Mouse (Mus musculus): ENCODE measurements around the gene Acss3. TPM values are rescaled to one million over a fixed set of nuclear protein-coding genes. Genes with fewer than 3 reads are reported as not detected.

Acss3 gene
- total RNA-seq (2014; fragmentation: Nextera tagmentation) = not detected in 2 replicates
- total RNA-seq (2017) = not detected in 2 replicates

DNA sequence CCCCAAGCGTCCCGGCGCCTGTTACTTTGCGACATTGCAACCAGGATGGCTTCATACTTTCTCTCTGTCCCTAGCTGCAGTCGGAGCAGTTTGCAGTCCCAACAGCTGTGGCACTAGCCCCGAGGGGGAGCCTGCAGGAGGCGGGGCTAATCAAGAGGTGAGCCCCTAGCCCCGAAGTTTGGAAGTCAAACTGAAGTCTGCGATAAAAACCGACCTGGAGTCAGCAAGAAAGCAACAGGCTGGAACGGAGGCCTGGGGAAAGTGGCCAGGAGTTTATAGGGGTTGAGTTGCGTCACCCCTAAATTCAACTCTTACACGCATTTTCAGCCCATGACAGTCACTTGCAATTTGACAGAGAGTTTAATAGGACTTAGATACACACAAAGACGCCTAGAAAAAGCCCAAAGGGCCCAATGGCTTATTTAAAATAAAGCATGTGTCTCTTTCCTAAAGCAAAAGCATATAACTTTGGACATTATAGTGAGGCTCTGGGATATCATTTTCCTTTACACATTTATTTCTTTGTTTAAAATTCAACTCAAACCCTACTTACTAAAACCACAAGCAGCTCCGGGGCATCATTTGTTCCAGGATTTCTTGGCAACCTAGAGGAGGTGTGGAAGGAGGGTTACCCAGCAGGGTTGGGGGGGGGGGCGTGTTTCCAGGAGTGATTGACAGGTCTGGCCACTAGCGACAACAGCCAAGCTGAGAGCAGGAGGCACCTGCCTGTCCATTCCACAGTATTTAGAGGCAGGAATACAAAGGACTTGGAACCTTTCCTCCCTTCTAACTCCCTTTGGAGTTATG, at the start of gene Acss3:
Acss3 (minus strand) TSS at position 140 of the 807 bp plus-strand sequence.
- ATAC-seq (replicated peaks; ENCODE audit: poor library complexity, severe bottlenecking) = no peak

DNA sequence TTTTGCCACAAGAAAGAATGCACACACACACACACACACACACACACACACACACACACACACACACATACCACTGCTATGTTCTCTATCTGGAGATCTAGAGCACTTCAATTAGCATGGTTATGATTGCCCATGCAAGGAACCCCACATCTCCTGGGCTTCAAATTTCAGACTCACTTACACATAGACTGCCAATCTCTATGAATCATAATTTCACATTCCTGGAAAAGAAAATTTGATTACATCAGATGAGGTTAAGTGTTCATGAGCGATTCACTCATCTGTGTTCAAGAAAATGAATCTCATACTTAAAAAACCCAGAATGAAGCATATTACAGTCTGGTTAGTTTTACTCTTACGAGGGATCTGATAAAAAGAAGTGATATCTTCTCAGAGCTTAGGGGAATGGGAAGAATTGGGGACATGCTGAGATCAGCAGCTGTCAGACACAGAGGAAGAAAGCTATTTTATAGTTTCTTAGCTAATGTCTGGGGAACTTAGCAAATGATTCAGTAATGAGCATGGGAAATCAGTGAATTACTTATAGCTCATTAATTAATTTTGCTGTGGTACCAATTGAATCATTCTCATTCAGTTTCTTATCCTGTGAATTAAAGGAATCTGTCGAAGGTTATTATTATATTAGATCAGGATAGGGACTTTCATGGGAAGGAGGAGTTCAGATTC, 48.7 kb upstream of the Acss3 start:
- ATAC-seq (replicated peaks; ENCODE audit: poor library complexity, severe bottlenecking) = no peak

DNA sequence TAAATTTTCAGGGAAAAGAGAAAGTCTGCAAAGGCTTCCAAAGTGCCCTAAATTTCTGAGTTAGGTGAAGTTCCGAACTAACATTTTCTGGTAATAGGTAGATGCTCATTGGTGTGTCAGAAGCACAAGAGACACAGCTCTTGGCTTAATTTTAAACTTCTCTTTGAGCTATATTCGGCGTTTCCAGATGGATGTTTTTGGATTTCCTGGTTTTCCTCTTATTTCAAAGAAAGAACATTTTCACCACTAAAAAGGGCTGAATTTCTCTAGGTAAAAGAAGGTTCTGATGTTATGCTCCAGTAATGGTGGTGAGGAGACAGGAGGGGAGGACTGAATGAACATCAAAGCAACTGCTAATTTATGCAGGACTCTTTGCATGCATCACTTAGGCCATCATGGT, 43.0 kb upstream of the Acss3 start:
- no peak for ATAC-seq (replicated peaks; ENCODE audit: poor library complexity, severe bottlenecking)

DNA sequence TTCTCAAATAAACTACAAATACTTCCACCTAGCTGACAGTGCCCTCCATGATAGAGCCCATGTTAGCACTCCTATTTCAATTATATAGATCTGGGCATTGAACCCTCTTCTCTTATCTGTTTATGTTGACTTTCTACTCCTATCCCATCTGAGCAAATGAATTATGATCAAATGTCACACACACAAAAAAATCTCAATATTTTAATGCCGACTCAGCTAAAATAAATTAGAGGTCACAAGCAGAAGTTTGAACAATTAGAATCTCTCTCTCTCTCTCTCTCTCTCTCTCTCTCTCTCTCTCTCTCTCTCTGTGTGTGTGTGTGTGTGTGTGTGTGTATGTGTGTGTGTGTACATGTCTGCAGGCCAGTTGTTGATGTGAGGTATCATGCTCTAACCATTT, 25.3 kb upstream of the Acss3 start:
- ATAC-seq (replicated peaks; ENCODE audit: poor library complexity, severe bottlenecking) = no peak

DNA sequence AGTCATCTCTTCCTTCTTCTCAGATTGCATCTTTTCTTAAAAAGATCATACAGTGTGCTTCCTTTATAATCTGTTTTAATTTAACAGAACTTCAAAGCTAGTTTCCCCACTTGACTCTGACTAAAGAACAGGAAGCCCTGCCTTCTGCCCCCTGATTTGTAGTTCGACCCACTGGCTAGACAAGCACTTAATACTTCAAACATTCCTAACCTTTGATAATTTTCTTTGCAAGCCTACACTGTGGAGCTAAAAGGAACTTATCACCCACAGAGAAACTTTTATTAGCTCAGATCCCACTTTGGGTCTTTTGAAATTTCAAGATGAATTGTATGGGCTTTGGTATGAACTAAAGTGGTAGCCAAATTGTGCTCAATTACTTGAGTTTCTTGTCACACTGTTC, 20.5 kb upstream of the Acss3 start:
- ATAC-seq (replicated peaks; ENCODE audit: poor library complexity, severe bottlenecking) = no peak

DNA sequence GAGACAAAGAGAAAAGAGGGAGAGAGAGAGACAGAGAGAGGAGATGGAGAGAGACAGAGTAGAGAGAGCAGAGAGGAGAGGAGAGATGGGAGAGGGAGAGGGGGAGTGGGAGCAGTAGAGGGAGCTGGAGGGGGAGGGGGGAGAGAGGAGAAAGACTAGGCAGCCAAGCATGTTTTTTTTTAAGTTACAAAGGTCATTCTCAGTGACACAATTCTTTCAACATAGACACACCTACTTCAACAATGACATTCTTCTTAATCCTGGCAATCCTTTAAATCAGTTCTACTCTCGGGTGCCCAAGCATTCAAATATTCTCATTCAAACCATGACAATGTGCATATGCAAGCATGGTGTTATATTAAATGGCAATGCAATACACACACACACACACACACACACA, 19.4 kb upstream of the Acss3 start:
- no peak for ATAC-seq (replicated peaks; ENCODE audit: poor library complexity, severe bottlenecking)

DNA sequence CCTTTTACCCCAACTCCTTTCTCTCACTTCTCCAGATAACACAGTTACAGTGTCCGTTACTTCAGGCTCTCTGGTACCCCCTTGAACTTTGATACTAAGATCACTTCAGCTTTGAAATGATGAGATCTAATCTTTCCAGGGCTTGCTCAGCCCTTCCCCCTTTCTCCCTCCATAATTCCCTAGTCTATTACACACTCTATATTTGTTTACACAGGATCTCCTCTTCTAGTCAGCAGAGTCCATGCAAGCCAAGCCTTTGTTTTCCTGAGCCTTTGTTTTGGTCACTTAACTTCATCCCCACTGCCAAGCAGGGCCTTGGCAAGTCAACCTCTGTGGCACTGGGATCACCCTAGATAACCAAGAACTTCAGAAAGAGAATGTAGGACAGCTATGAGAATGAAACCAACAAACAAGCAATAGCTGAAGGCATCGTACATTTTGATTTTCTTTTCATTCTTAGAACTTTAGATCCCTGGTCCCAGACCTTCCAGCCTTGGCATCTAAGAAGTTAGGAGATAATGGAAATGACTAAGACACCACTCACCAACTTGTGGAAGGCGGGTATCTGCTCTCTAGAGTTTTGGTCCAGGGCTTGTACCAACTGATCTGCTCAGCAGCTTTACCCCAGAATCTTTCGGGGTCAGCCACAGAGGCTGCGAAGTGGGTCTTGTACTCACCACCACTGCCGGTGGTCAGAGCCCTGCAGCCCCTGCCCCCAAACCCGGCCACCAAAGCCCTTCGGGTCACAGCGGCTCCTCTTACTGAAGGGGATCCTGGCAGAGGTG, 532 bp downstream of the Acss3 start:
- no peak for ATAC-seq (replicated peaks; ENCODE audit: poor library complexity, severe bottlenecking)

DNA sequence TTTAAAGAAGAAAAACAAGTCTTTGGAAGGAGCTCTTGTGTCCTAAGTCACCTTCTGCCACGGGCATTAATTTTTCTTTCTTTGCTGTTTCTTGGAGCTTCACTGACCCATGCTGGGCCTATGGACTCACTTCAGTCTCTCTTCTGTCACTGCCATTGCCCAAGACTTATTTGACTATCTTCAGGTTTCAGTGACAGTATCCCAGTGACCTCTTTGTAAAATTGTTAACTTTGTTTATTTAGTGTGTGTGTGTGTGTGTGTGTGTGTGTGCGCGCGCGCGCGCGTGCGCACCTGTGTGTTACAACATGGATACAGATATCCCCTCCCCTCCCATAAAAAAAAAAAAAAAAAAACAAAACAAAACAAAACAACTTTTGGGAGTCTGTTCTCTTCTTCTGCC, 2.2 kb downstream of the Acss3 start:
- ATAC-seq (replicated peaks; ENCODE audit: poor library complexity, severe bottlenecking) = no peak

DNA sequence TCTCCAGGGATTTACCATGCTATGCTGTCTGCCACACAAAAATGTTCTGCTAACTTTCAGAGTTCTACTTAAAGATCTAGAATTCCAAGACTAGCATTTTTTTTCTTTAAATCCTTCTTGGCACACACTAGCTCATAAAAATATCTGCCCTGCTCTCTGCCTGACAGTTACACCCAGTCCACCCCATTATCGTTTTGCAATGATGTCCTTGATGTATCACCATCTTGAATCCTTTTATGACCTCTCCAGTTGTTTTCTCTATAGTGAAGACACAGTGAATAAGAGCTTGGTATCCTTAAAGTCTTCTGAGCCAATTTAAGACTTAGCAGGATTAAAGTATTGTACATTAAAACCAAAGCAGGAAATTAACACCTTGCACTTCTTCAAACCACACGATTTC, 4.3 kb downstream of the Acss3 start:
- no peak for ATAC-seq (replicated peaks; ENCODE audit: poor library complexity, severe bottlenecking)

DNA sequence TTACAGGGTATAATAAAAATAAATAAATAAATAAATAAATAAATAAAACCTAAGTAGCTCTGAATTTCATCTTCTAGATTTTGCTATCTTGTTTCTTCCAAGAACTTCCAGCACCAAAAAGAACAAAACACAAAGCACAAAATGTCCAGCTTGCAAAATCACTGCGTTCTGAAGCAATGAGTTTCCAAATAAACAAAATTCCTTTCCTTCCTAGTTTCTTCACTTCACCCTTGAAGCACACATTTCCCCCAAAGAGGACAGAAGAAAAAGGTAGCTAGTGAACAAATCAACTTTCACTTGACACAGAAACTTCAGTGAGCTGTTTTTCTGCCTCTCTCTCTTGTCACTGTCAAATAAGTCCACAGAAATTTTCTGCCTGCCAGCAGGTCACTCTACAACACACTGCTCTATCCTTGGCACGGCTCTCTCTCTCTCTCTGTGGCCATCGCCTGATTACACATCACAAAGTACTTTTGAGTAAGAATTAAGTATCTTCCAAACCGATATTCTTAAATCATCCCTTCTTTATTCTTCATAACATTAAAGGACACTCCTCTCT, 6.7 kb downstream of the Acss3 start:
- no peak for ATAC-seq (replicated peaks; ENCODE audit: poor library complexity, severe bottlenecking)

DNA sequence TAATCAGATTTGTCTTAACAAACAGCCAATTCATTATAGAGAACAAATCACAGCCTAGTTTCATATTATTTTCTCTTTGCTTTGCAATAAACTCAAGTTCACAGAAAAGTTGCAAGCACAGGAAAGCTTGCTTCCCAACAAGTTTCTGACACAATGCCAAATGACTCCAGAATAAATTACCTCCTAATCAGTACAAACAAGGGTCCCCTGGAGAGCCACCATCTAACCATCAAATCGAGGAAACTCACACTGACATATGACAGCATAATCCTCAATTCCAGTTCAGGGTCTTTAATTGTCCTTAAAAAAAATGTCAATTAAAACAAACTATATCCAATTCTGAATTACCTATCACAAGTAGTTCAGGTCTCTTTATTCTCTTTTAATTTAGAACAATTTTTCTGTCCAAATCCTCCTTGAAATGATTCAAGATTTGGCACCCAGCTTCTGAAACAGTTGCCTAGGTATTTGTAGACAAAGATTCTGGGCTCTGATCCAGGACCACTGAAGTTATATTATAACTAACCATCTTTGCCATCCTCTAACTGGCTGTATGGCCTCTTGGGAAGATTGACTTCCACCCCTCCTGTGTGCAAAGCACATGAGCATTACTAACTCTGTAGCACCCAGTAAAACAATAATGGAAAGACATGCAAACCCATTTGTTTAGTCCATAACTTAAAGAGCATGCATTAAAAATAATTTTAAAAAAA, 7.4 kb downstream of the Acss3 start:
- ATAC-seq (replicated peaks; ENCODE audit: poor library complexity, severe bottlenecking) = no peak

DNA sequence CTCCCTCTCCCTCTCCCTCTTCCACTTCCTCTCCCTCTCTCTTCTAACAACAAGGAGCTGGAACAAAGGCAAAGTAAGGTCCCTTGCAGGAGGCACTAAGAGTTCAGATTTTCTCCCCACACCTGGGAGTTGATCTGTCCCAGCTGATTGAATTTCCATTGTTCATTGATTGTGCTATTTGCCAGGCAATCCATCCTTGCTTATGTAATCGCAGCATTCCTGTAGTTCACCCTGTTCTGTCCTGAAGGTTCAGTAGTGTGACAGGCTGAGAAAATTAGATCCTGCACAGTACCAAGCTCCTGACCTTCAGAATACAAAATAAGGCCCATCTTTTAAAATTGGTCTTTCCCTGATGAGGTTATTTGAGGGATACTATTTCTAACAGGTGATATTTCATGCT, 8.3 kb downstream of the Acss3 start:
- no peak for ATAC-seq (replicated peaks; ENCODE audit: poor library complexity, severe bottlenecking)

DNA sequence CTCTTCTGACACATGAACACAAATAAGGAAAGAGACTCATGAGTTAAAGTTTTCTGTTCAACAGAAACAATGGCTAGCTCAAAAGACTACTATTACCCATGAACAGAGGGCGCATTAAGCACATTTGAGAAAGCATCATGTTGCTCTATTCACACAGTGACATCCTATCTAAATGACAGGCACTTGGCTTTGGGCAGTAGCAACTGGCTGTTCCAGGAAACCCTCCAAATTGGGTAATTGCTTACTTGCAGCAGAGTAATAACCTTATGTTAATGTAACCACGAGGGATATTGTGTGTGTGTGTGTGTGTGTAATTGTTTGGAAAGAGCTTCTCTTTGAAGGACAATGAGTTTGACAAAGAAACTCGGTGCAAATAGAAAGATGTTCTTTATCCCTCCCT, 29.0 kb downstream of the Acss3 start:
- no peak for ATAC-seq (replicated peaks; ENCODE audit: poor library complexity, severe bottlenecking)

DNA sequence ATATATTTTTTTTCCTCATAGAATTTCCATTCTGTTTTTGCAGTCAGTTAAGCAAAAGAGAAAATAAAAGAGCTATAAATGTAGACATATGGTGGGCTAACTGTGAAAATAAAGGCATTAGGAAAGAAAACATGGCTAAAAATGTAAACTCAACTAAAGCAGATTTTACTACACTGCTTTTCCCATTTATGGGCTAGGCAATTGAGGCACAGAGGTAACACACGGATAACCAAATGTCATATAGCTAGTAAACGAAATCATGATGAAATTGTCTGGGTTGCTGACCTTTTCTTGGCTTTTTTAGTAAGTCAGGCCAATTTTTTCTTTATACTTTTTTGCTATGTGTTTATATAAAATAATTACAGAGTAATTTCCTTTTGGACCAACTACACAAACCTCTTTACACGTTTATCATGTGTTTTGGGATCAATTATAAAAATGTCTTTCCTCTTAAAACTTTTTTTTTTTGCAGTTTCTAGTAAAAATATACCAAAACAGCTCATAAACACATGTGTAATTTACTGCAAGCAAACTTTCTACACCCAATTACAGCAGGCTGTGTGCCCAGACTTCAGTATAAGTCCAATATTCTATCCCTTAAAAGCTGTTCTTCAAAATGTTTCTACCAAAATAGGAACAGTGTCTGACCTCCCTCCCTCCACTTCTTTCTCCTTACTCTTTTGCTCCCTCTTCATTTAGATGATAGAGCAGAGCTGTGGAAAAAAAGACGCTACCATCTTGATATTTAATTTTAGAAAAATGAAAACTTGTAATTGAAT, 69.4 kb downstream of the Acss3 start:
- no peak for ATAC-seq (replicated peaks; ENCODE audit: poor library complexity, severe bottlenecking)

DNA sequence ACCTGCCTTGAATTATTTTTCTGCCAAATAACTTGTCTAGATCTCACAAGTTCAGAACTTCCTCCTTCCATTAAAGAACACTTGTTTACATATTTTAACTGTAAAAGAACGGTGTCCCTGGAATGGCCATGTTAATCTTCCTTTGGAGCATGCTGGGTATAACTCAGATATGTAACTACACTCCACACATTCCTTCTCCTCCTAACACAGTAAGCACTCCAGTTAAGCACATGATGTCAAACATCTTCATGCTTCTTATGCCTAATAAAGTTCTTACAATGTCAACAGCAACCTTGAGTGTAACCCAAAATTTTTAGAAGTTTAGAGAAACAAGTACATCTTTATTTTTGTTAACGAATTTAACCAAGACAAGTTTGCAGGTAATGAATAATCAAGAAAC, 73.0 kb downstream of the Acss3 start:
- ATAC-seq (replicated peaks; ENCODE audit: poor library complexity, severe bottlenecking) = no peak

DNA sequence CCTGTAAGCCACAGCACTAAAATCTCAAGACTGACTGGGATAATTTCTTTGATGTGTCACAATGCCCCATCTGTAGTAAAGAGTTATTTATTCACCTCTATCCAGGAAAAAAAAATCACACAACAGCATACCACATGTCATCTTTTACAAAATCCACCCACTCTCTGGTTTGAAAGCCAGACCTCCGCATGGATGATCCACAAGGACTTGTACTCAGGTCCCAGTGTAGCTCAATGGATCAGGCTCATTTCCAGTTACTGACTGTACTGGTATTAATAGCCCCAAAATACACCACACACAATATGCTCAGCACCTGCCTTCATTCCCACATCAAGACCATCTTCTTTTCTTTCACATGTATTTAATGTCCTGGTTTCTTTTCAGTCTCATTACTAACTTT, 80.8 kb downstream of the Acss3 start:
- ATAC-seq (replicated peaks; ENCODE audit: poor library complexity, severe bottlenecking) = no peak

DNA sequence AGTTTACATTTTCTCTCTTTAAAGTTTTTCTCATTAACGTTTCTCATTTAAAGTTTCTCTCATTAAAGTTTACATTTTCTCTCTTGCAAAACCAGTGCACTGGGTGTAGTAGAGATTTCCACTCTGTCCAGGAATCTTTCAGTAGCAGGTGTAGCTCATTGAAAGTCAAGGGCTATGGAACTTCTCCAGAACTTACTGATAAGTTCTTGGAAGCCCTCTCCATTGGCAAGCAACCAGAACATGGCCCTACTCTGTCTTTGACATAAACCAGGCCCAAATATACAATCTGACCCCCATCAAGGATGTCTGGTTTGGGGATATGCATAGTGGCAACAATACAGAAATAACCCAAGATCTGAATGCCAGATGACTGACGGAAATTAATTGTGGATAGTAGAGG, 82.6 kb downstream of the Acss3 start:
- ATAC-seq (replicated peaks; ENCODE audit: poor library complexity, severe bottlenecking) = no peak

DNA sequence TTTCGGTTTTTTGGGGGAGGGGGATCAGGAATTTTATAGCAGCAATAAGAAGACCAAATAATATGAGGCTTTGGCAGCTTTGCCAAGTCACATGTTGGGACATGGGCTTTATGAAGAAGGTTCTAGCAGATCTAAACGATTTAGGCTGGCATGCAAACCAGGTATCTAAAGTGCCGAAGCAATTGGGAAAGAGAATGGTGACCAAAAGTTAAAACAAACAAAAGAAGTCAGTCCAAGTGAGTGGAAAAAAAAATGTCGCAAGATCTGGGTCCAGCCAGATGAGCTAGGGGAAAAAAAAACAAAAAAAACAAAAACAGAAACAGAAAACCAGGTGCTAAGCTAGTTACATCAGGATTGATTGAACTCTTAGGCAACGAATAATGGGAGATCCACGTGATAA, 83.1 kb downstream of the Acss3 start:
- no peak for ATAC-seq (replicated peaks; ENCODE audit: poor library complexity, severe bottlenecking)

DNA sequence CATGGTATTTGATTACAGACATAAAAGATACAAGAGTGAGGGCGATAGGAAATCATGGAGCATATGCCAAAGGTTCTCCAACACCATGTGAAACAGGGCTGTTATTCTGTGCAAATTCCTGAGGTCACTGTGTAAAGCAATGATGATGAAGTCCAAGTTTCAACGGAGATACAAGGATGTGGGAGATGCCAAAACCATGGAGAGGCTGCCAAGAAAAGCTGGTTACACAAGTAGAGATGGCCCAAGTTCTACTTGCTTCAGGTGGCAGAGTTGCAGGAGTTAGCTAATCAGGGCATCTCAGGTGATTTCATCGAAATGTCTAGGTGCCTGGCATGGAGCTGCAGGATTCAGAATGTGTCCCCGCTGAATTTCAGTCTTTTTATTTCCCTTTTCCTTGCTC, 84.3 kb downstream of the Acss3 start:
- ATAC-seq (replicated peaks; ENCODE audit: poor library complexity, severe bottlenecking) = no peak

DNA sequence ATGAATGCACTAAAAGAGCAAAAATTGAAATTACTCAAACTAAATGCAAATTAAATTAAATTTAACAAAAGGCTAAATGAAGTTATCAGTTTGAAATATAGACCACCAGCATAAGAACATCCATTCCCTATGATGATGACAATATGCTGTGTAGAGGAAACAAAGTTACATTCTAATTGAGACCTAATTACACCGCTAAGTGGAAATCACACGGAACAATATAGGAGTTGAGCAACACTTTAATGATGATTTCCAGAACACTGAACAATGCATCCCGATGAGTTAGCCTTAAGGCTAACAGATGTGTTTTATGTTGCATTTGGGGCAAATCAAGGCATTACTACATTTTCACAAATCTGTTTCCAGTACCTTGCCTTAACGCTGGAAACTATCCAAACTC, 99.2 kb downstream of the Acss3 start:
- ATAC-seq (replicated peaks; ENCODE audit: poor library complexity, severe bottlenecking) = no peak

Measured in granulocyte monocyte progenitor cell, adult 5-6 weeks (primary cell).